8 mouse cellular contexts compared by ENCODE assay signal in the genomic region with DNA sequence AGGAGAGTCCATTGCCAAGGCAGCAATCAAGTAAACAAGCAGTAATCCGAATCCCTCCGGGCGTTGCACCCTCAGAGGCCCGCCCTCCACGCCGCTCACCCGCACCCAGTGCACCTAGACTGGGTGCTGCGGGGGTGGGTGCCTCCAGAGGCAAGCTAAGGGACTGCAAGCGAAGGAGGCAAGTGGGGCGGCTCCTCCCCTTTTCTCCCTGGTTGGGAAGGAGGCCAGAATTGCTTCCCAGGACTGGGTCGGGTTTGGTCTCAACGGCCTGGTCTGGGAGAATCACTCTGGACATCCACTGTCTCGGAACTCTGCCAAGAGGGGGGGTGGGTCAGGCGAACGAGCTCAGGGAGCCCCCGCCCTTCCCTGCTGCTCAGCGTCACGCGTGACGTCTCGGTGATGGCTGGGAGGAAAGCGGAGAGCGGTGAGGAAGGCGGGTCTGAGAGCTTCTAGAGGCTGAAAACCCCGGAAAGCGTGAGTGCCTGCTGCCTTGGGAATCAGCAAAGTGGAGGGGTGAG. TPM values are rescaled to one million over a fixed set of nuclear protein-coding genes. Genes with fewer than 3 reads are reported as not detected.
DNase-seq lines count a peak whose midpoint lies in the region; ATAC-seq lines count a peak whose summit lies in the region.

Sfxn3 (plus strand) TSS at position 87 of the 518 bp plus-strand sequence.

- H3K27ac ChIP-seq in hindbrain, embryonic 12.5 days = peak within 1 kb of the TSS; percentile 87

- peaks cover 34% of the 10 kb centered on the region for H3K4me1 ChIP-seq in hindbrain, embryonic 12.5 days

- peaks cover 14% of the 10 kb centered on the region; the same call in 1 of the 2 replicates for H3K36me3 ChIP-seq in hindbrain, embryonic 12.5 days

- peak; percentile 83 for ATAC-seq in hindbrain, embryonic 12.5 days (ENCODE audit: low FRiP score)

- H3K27me3 ChIP-seq in hindbrain, embryonic 12.5 days = peaks cover 29% of the 10 kb centered on the region

- WGBS in hindbrain, embryonic 12.5 days = under 1% methylated on average over 26 of the region's 26 CpGs

- peak within 1 kb of the TSS; percentile 71 for H3K4me2 ChIP-seq in hindbrain, embryonic 12.5 days (replicated peaks)

- peak within 1 kb of the TSS; percentile 69 for H3K9ac ChIP-seq in hindbrain, embryonic 12.5 days

- H3K4me3 ChIP-seq in hindbrain, embryonic 12.5 days = peak within 1 kb of the TSS; percentile 49

- H3K9me3 ChIP-seq in hindbrain, embryonic 12.5 days (replicated peaks) = no peaks in the 10 kb centered on the region

- DNase-seq in NIH3T3 (ENCODE audit: low read depth) = peak; percentile 100
- DNase-seq in cerebellum, postnatal 10 days = peak; percentile 98 to 99
- DNase-seq in frontal cortex, postnatal 14 days (ENCODE audit: low spot score in 2 of 2) = peak; percentile 90
- peak; percentile 95 for DNase-seq in layer of hippocampus, postnatal 14 days (ENCODE audit: low spot score in 2 of 2)
- DNase-seq in lung, postnatal 10 days = peak; percentile 99
- DNase-seq in ovary, postnatal 14 days (ENCODE audit: low spot score) = peak; percentile 94
- peak; percentile 73 to 77 for DNase-seq in thymus, postnatal 10 days (ENCODE audit: low spot score in 2 of 2)

RNA-seq across cellular contexts. Expression of gene Sfxn3, which starts in this region (rescaled TPM):
- polyA plus RNA-seq in hindbrain, embryonic 12.5 days (2016; fragmentation: Nextera tagmentation; extraction: Ambion mirVana) = 38.2 and 41.6 TPM in 2 replicates
- 100 to 1,000 TPM; 113 to 117 TPM for total RNA-seq in layer of hippocampus, postnatal 14 days (2021)

Comparison
In these comparisons a context has a peak if more than half of its experiments do, and no peak if none do; other contexts are left out.
1. Peak in every context shown above with its lines: DNase-seq, ATAC-seq, H3K4me3 ChIP-seq and H3K27ac ChIP-seq.